Mouse (Mus musculus) liver, adult (tissue): ENCODE results near the gene Golga4.

Experiments
- GATA4 ChIP-seq: IDR thresholded peaks from 2 replicates; pipeline ENCODE4 v1.6.1; 2014; ENCODE audit warnings: mild to moderate bottlenecking, low read length; ENCODE audit not compliant: insufficient replicate concordance

Golga4 gene

GRCm38 (mm10) chr9:118486361-118487095 is 19.5 kb upstream of the Golga4 start:
- TF ChIP-seq GATA4: no peak

DNA sequence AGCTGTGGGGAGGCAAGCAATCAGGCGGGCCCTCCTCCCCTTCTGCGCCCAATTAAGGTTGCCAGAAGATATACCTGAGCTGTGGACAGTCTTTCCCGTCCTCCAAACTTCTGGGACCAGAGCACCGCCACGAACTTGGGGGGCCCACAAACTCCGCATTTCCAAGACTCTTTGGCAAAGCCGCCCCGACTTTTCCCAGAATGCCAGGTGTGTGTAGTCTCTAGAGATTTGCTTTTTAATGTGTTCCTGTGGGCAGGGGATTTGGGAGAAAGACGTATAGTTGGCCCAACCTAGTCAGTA is 19.0 kb upstream of the Golga4 start:
- no peak for TF ChIP-seq GATA4

GRCm38 (mm10) chr9:118487636-118488035 is 18.4 kb upstream of the Golga4 start:
- no peak for TF ChIP-seq GATA4

GRCm38 (mm10) chr9:118488138-118488895 is 17.8 kb upstream of the Golga4 start:
- no peak for TF ChIP-seq GATA4

GRCm38 (mm10) chr9:118488896-118489578 is 17.0 kb upstream of the Golga4 start:
- TF ChIP-seq GATA4: no peak

DNA sequence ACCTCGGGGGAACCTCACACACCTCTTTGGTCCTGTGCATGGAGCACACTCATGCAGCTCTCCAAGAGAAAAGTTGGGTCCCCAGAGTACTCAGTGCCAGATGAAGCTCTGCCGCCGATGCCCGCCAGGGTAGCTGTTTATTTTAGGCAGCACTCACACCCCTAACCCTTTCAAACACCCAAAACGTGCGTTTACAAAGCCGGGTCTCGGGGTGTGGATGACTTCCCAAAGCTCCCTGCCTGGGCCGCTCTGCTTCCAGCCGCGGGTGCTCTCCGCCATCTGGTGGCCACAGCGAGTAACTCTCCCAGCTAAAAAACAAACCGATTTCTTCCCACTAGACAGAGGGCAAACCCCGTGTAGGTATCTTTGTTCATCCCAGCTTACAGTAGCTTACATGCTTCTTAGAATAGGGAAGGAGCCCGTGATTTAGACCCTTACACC is 16.5 kb upstream of the Golga4 start:
- no peak for TF ChIP-seq GATA4

- TF ChIP-seq GATA4: no peak
These were observed 14.9 kb upstream of the Golga4 start for GRCm38 (mm10) chr9:118491195-118491594.

GRCm38 (mm10) chr9:118492932-118493698 is 13.0 kb upstream of the Golga4 start:
- TF ChIP-seq GATA4: no peak

GRCm38 (mm10) chr9:118494106-118494505 is 12.0 kb upstream of the Golga4 start:
- no peak for TF ChIP-seq GATA4

- TF ChIP-seq GATA4: no peak
These were observed 10.1 kb upstream of the Golga4 start for GRCm38 (mm10) chr9:118495933-118496332.

- no peak for TF ChIP-seq GATA4
These were observed 9.1 kb upstream of the Golga4 start for GRCm38 (mm10) chr9:118496952-118497351.

GRCm38 (mm10) chr9:118498061-118498460 is 8.0 kb upstream of the Golga4 start:
- no peak for TF ChIP-seq GATA4

- no peak for TF ChIP-seq GATA4
These were observed 5.1 kb upstream of the Golga4 start for GRCm38 (mm10) chr9:118500963-118501362.

GRCm38 (mm10) chr9:118504656-118505055 is 1.4 kb upstream of the Golga4 start:
- no peak for TF ChIP-seq GATA4

- no peak for TF ChIP-seq GATA4
These were observed 551 bp downstream of the Golga4 start for GRCm38 (mm10) chr9:118506404-118507231.

DNA sequence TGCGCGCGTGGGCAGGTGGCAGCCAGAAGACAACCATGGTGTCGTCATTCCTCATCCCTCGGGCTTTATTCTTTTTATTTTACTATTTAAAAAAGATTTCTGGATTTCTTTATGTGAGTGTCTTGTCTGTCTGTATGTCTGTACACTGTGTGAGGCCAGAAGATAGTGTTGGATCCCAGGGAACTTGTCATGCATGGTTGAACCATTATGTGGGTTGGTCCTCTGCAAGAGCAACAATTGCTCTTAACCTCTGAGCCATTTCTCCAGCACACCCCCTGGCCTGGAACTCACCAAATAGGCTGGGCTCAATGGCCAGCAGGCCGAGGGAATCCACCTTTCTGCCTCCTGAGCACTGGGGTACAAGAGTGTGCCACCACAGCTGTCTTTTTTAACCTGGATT is 1.5 kb downstream of the Golga4 start:
- no peak for TF ChIP-seq GATA4
